Mouse (Mus musculus) heart, adult 2 months (tissue): ENCODE results near the gene Ngf. TPM values are rescaled to one million over a fixed set of nuclear protein-coding genes. Genes with fewer than 3 reads are reported as not detected.

Source experiments
- DNase-seq, 2 experiments: peaks; one replicate each; pipeline ENCODE4 v3.0.0; 2021
- H3K27ac ChIP-seq: fragments of 200-600 bp; 2 replicates; pipeline ENCODE4 v1.8.1; 2022
- H3K27me3 ChIP-seq: fragments of 200-500 bp; 2 replicates; pipeline ENCODE4 v1.6.1; 2012; ENCODE audit warnings: mild to moderate bottlenecking, low read length, inconsistent platforms, mixed read lengths; ENCODE audit not compliant: control insufficient read depth, insufficient read depth
- H3K36me3 ChIP-seq: fragments of 200-500 bp; 2 replicates; pipeline ENCODE4 v1.6.1; 2012; ENCODE audit warnings: low read length, inconsistent platforms; ENCODE audit not compliant: control insufficient read depth, insufficient read depth
- H3K4me1 ChIP-seq: fragments of 200-500 bp; 2 replicates; pipeline ENCODE4 v1.6.1; 2011; ENCODE audit warnings: low read length; ENCODE audit not compliant: control insufficient read depth, insufficient read depth
- H3K4me3 ChIP-seq: fragments of 200-600 bp; 2 replicates; pipeline ENCODE4 v1.8.1; 2022
- H3K79me2 ChIP-seq: fragments of 200-500 bp; replicated peaks from 2 replicates; pipeline ENCODE4 v1.6.1; 2012; ENCODE audit warnings: mild to moderate bottlenecking, inconsistent platforms, low read length, moderate library complexity, mixed read lengths; ENCODE audit not compliant: control insufficient read depth, insufficient read depth
- H3K9ac ChIP-seq: fragments of 200-500 bp; 2 replicates; pipeline ENCODE4 v1.6.1; 2012; ENCODE audit warnings: low read depth, mild to moderate bottlenecking, control low read depth, inconsistent platforms, low read length, mixed read lengths
- CTCF ChIP-seq: fragments of 200-600 bp; IDR thresholded peaks from 2 replicates; pipeline ENCODE4 v1.8.1; 2022; ENCODE audit warnings: antibody characterized with exemption, mild to moderate bottlenecking, moderate library complexity
- EP300 ChIP-seq: fragments of 200-500 bp; IDR thresholded peaks from 2 replicates; pipeline ENCODE4 v1.6.1; 2011; ENCODE audit warnings: low read depth, low read length, control low read depth; ENCODE audit not compliant: insufficient read depth
- POLR2A ChIP-seq: fragments of 200-500 bp; IDR thresholded peaks from 2 replicates; pipeline ENCODE4 v1.6.1; 2011; ENCODE audit warnings: mild to moderate bottlenecking, low read depth, low read length, control low read depth; ENCODE audit not compliant: insufficient read depth
- WGBS: fragments of 180-500 bp; shearing (Covaris S2); methylation state at CpG from one replicate; pipeline ENCODE4 v1.1.7; 2018; 5-methylcytosine and 5-hydroxymethylcytosine counted together
- intact Hi-C: fragments of 180-260 bp; cut with DNase I; formaldehyde crosslinking; loops from one replicate; pipeline ENCODE4 v1.15.1; 2025
- long read RNA-seq: library from polyadenylated mRNA; stranded (forward); transcript quantifications from one replicate; pipeline ENCODE4 v2.0.0, GENCODE M21; 2021
- polyA plus RNA-seq: library from polyadenylated mRNA; depleted of rRNA; stranded (reverse); fragments of >200 nt; gene quantifications from 2 replicates; pipeline ENCODE4 v1.2.3, GENCODE M21; 2012; rRNA removed
- total RNA-seq, 2 experiments: library from RNA; stranded (reverse); gene quantifications; 2 replicates each; pipeline ENCODE4 v1.2.3; 2021

Gene Ngf
- total RNA-seq (1 to 10 TPM; 5.1 to 6.1 TPM), polyA plus RNA-seq (17.1 and 26.3 TPM in 2 replicates)
- long read RNA-seq, partial matches to known transcripts: 1 of 4 reads
- long read RNA-seq, other reads (novel, unspliced or antisense): 3 of 4 reads

- Histone ChIP-seq H3K27me3 (no peaks in the 10 kb centered on the region), H3K9ac (peak within 1 kb of the TSS; percentile 77), H3K27ac (peak within 1 kb of the TSS; percentile 66), H3K36me3 (no peaks in the 10 kb centered on the region), H3K4me1 (no peaks in the 10 kb centered on the region; the same call in 1 of the 2 replicates), H3K79me2 (no peaks in the 10 kb centered on the region), H3K4me3 (peak within 1 kb of the TSS; percentile 48)
- TF ChIP-seq POLR2A (peak; percentile 93), EP300 (no peak), CTCF (no peak)
- WGBS: 1% methylated on average over 43 of the region's 43 CpGs
- peak; percentile 67 to 76 for DNase-seq
- intact Hi-C loops: loop anchor here (2.0 to 10.0 kb wide), 2 partner anchors 135 to 215 kb away; no protein-coding TSS in a partner anchor
These were observed at the start of gene Ngf for GRCm38 (mm10) chr3:102469713-102470448. Gene Ngf (plus strand): TSS chr3:102469919.

- peak overlapping the region; percentile 65 for H3K27ac ChIP-seq
- TF ChIP-seq POLR2A: no peak
- no peak for TF ChIP-seq CTCF
- no peak for TF ChIP-seq EP300
- H3K79me2 ChIP-seq: no peaks in the 10 kb centered on the region
- H3K4me1 ChIP-seq: peaks cover 6% of the 10 kb centered on the region
- H3K36me3 ChIP-seq: no peaks in the 10 kb centered on the region
- WGBS: 32% methylated on average over 3 of the region's 3 CpGs
- peak; percentile 85 to 86 for DNase-seq
- H3K27me3 ChIP-seq: no peaks in the 10 kb centered on the region
- intact Hi-C loops: no loop called here
- H3K9ac ChIP-seq: no peak overlapping the region
- no peak overlapping the region for H3K4me3 ChIP-seq
These were observed 24.2 kb upstream of the Ngf start for GRCm38 (mm10) chr3:102445567-102445966.

GRCm38 (mm10) chr3:102446691-102447090, 23.0 kb upstream of the Ngf start:
- peaks cover 6% of the 10 kb centered on the region for H3K4me1 ChIP-seq
- H3K27me3 ChIP-seq: no peaks in the 10 kb centered on the region
- H3K79me2 ChIP-seq: no peaks in the 10 kb centered on the region
- peak in 1 of 2 experiments; percentile 20 for DNase-seq
- intact Hi-C loops: no loop called here
- H3K36me3 ChIP-seq: no peaks in the 10 kb centered on the region
- H3K27ac ChIP-seq: peak overlapping the region; percentile 65
- H3K9ac ChIP-seq: no peak overlapping the region
- no peak for TF ChIP-seq POLR2A
- no peak for TF ChIP-seq CTCF
- no peak for TF ChIP-seq EP300
- 53% methylated on average over 4 of the region's 4 CpGs for WGBS
- no peak overlapping the region for H3K4me3 ChIP-seq

GRCm38 (mm10) chr3:102454566-102454965, 15.2 kb upstream of the Ngf start:
- Histone ChIP-seq H3K79me2 (no peaks in the 10 kb centered on the region), H3K4me3 (no peak overlapping the region), H3K9ac (no peak overlapping the region), H3K36me3 (no peaks in the 10 kb centered on the region), H3K27ac (peak overlapping the region; percentile 38), H3K27me3 (no peaks in the 10 kb centered on the region), H3K4me1 (no peaks in the 10 kb centered on the region; the same call in 1 of the 2 replicates)
- WGBS: 21% methylated on average over 6 of the region's 6 CpGs
- TF ChIP-seq POLR2A (no peak), CTCF (no peak), EP300 (no peak)
- intact Hi-C loops: no loop called here
- DNase-seq: no peak

- no peak for DNase-seq
- Histone ChIP-seq H3K4me3 (no peak overlapping the region), H3K79me2 (no peaks in the 10 kb centered on the region), H3K27ac (no peak overlapping the region), H3K36me3 (no peaks in the 10 kb centered on the region), H3K4me1 (no peaks in the 10 kb centered on the region), H3K27me3 (no peaks in the 10 kb centered on the region), H3K9ac (no peak overlapping the region)
- intact Hi-C loops: no loop called here
- 42% methylated on average over 5 of the region's 5 CpGs for WGBS
- TF ChIP-seq EP300 (no peak), POLR2A (no peak), CTCF (no peak)
These were observed 9.2 kb upstream of the Ngf start for GRCm38 (mm10) chr3:102460528-102460927.

- TF ChIP-seq CTCF (no peak), POLR2A (no peak), EP300 (no peak)
- H3K4me3 ChIP-seq: no peak overlapping the region
- no peak for DNase-seq
- WGBS: 47% methylated on average over 6 of the region's 6 CpGs
- no peaks in the 10 kb centered on the region for H3K4me1 ChIP-seq
- H3K27me3 ChIP-seq: no peaks in the 10 kb centered on the region
- H3K9ac ChIP-seq: no peak overlapping the region
- intact Hi-C loops: no loop called here
- H3K79me2 ChIP-seq: no peaks in the 10 kb centered on the region
- H3K27ac ChIP-seq: no peak overlapping the region
- no peaks in the 10 kb centered on the region for H3K36me3 ChIP-seq
These were observed 8.7 kb upstream of the Ngf start for GRCm38 (mm10) chr3:102460986-102461385.
